Mouse (Mus musculus): ENCODE data around the gene Fut8.
A peak's percentile ranks its signal among the peaks of the same experiment; 100 is the strongest.

The Fut8 gene

GRCm38 (mm10) chr12:77305502-77305901 is 67.6 kb downstream of the Fut8 start:
- DNase-seq (ENCODE audit: low read depth, low spot score) = no peak

GRCm38 (mm10) chr12:77306759-77307314 is 68.9 kb downstream of the Fut8 start:
- no peak for DNase-seq (ENCODE audit: low read depth, low spot score)

GRCm38 (mm10) chr12:77309507-77309906 is 71.6 kb downstream of the Fut8 start:
- DNase-seq (ENCODE audit: low read depth, low spot score) = no peak

- no peak for DNase-seq (ENCODE audit: low read depth, low spot score)
These were observed 75.6 kb downstream of the Fut8 start for GRCm38 (mm10) chr12:77313502-77313901.

GRCm38 (mm10) chr12:77324142-77324541 is 86.2 kb downstream of the Fut8 start:
- DNase-seq (ENCODE audit: low read depth, low spot score) = no peak

- DNase-seq (ENCODE audit: low read depth, low spot score) = no peak
These were observed 108.6 kb downstream of the Fut8 start for GRCm38 (mm10) chr12:77346521-77346920.

- no peak for DNase-seq (ENCODE audit: low read depth, low spot score)
These were observed 111.6 kb downstream of the Fut8 start for GRCm38 (mm10) chr12:77349543-77349942.

GRCm38 (mm10) chr12:77415720-77416119 is 177.8 kb downstream of the Fut8 start:
- DNase-seq (ENCODE audit: low read depth, low spot score) = no peak

GRCm38 (mm10) chr12:77421667-77422393 is 183.9 kb downstream of the Fut8 start:
- DNase-seq (ENCODE audit: low read depth, low spot score) = no peak

GRCm38 (mm10) chr12:77426093-77426492 is 188.2 kb downstream of the Fut8 start:
- no peak for DNase-seq (ENCODE audit: low read depth, low spot score)

GRCm38 (mm10) chr12:77428165-77428564 is 190.2 kb downstream of the Fut8 start:
- no peak for DNase-seq (ENCODE audit: low read depth, low spot score)

- DNase-seq (ENCODE audit: low read depth, low spot score) = no peak
These were observed 191.5 kb downstream of the Fut8 start for GRCm38 (mm10) chr12:77429381-77429780.

- DNase-seq (ENCODE audit: low read depth, low spot score) = no peak
These were observed 198.8 kb downstream of the Fut8 start for GRCm38 (mm10) chr12:77436733-77437132.

- no peak for DNase-seq (ENCODE audit: low read depth, low spot score)
These were observed 212.9 kb downstream of the Fut8 start for GRCm38 (mm10) chr12:77450816-77451215.

- DNase-seq (ENCODE audit: low read depth, low spot score) = no peak
These were observed 228.3 kb downstream of the Fut8 start for GRCm38 (mm10) chr12:77466178-77466577.

GRCm38 (mm10) chr12:77479931-77480330 is 242.0 kb downstream of the Fut8 start:
- no peak for DNase-seq (ENCODE audit: low read depth, low spot score)

- DNase-seq (ENCODE audit: low read depth, low spot score) = no peak
These were observed 243.2 kb downstream of the Fut8 start for GRCm38 (mm10) chr12:77481153-77481552.

- DNase-seq (ENCODE audit: low read depth, low spot score) = no peak
These were observed 243.9 kb downstream of the Fut8 start for GRCm38 (mm10) chr12:77481799-77482198.

- no peak for DNase-seq (ENCODE audit: low read depth, low spot score)
These were observed 245.4 kb downstream of the Fut8 start for GRCm38 (mm10) chr12:77483180-77483855.

GRCm38 (mm10) chr12:77484761-77485160 is 246.8 kb downstream of the Fut8 start:
- DNase-seq (ENCODE audit: low read depth, low spot score) = no peak

GRCm38 (mm10) chr12:77491478-77491877 is 253.6 kb downstream of the Fut8 start:
- peak; percentile 42 for DNase-seq (ENCODE audit: low read depth, low spot score)

- no peak for DNase-seq (ENCODE audit: low read depth, low spot score)
These were observed 257.9 kb downstream of the Fut8 start for GRCm38 (mm10) chr12:77495781-77496180.

- DNase-seq (ENCODE audit: low read depth, low spot score) = no peak
These were observed 260.2 kb downstream of the Fut8 start for GRCm38 (mm10) chr12:77498153-77498552.
